Mouse (Mus musculus): ENCODE data around the gene Shisa5. TPM values are rescaled to one million over a fixed set of nuclear protein-coding genes. Genes with fewer than 3 reads are reported as not detected.

Gene Shisa5
- 758 and 915 TPM in 2 replicates for polyA plus RNA-seq (2012; rRNA removed)

DNA sequence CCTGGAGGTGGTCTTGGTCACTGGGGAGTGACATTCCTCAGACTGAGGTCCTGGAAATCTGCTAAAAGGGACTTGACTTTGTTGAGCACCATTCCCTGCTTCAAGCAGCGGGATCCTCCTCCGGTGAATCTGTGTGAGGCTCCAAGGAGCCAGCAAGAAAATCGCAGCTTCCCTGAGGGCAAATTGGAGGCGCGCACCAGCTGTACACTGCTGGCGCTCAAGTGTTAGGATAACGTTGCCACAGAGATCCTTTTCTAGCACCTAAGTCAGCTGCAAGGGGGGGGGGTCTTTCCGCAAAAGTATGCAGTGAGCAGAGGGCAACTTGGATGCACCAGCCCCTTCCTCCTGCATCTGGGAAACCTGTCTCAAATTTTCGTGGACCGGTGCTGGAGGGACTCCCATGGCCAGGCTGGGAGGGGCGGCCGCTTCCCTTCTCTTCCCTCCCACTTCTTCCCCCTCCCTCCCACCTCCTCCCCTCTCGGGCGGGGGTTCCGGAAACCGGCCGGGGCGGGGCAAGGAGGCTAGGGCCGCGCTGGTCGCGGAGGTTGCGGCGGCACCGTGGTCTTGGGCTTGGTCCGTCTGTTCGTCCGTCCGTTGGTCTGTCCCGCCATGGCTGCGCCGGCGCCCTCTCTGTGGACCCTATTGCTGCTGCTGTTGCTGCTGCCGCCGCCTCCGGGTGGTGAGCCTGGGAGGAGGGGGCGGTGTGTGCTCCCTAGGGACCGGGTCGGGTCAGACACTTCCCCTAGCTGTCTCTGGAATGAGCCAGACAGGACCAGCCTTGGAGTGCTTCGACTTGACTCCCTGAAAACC is at the start of gene Shisa5:
Shisa5 (plus strand) TSS at position 480 of the 810 bp plus-strand sequence.

DNA sequence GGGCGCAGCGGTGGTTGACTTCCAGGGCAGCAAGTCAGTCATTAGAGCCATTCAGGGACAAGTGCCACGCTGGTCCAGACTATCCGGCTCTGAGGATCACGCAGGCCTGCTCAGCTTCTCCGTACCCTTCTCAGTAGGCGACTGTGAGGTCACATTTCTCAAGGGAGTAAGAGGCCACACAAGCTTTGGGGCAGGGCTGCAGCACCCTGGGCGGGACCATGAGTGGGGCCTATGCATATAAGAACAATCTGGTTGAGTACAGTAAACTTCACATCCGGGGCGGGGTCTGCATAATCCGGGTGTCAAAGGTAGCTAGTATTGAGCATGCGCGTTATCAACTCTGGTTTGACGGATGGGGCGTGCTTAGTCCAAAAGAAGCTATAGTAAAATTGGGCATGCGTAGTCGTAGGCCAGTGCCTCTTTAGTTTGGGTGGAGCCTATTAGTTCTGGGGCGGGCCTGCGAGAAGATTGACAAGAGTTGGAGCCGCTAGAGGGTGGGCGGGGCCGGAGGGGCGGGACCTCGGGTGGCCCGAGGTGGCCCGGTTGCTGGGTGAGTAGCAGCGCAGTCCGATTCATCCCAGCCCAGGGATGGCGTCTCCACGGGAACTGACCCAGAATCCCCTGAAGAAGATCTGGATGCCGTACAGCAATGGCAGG is 46.8 kb upstream of the Shisa5 start, which contains the start of gene Pfkfb4:
Pfkfb4 (plus strand) TSS at position 351 of the 657 bp plus-strand sequence.

GRCm38 (mm10) chr9:109059136-109059903 is 21.0 kb downstream of the Shisa5 start, which contains the start of gene Trex1:
TSS of gene Trex1 (minus strand) at chr9:109059734.

DNA sequence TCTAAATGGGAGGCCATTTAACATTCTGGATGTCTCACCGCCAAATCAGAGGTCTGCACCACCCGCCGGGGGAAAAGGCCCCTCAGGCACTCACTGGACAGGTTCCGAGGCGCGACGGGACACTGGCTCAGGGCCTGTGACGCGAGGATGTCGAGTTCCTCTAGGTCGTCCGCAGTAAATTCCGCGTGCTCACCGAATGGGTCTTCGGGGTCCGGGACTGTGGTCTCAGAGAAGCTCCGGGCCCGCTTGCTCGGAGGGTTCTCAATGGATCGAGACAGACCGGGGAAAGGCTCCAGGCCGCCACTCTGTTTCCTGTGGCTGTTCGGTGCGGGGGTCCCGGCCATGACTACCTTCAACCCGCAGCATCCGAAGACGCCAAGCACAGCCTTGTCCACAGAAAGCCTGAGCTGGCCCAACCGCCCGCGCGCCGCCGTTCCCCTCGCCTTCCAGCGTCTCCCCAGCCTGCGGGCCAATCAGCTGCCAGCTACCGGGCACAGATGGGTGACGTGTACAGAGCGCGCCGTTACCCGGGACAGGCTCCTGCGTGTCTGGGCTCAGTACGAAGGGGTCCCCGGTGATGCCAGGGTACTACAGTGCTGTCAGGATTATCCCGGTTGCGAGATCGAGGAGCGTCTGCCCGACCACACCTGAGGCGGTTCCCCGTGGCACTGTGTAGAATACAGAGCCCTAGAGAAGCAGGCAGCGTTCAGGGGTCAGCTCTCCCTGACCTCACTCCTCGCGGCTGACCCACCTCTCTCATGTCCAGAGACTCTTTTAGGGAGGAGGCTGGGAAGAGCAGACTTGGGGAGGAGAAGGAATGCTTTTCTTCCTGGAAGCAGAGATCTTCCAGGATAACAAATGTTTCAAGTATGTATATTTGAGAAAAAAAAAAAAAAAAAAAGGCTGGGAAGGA is 35.6 kb downstream of the Shisa5 start, which contains the start of gene Atrip:
Atrip (minus strand) TSS at position 464 of the 913 bp plus-strand sequence.

GRCm38 (mm10) chr9:109082124-109082800 is 43.9 kb downstream of the Shisa5 start, which contains the start of the genes Ccdc51 and Tma7:
TSS of gene Ccdc51 (plus strand) at chr9:109082493.
TSS of gene Tma7 (minus strand) at chr9:109082587.

DNA sequence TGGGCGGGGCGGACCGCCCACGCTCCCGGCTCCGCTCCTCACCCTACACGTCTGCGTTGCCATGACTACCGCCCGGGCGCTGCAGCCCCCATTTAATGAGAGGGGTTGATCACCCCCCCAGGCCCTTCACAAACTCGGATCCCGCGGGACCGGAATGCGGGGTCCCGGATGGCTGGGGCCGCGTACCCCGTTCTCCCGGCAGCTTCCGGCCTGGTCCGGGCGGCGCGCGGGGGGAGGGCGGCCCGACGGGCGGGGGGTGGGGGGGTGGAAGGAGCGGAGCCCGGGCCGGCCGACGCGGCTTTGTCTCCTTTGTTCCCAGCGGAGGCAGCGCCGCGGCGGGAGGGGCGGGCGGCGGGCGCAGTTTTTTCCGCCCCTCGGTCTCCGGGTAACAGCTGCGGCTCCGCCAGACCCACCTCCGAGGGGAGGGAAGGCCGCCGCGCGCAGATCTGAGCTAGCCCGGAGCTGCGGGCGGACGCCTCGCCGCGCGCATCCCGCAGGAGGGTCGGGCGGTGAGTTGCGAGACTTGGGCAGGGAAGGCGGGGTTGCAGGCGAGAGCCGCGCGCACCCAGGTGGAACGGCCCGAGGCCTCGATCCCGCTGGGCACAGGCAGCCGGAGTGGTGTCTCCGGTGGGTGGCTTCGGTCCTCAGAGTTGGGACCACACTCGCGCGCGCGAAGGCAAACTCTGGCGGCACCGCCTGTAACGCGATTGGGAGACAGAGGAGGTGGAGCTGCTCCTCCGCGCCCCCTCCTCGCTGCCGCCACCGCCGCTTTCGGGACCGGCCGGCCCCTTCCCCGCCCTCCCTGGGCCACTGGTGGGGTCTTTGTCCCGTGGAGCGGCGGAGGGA is 57.0 kb downstream of the Shisa5 start, which contains the start of gene Plxnb1:
Plxnb1 (plus strand) TSS at position 253 of the 846 bp plus-strand sequence.

Other genes starting within 250 kb of the Shisa5 start
- 28.1 and 30.3 TPM in 2 replicates for gene Nckipsd, start 230.2 kb upstream of the Shisa5 start, polyA plus RNA-seq (2012; rRNA removed)
- gene Celsr3, start 212.2 kb upstream of the Shisa5 start, polyA plus RNA-seq (2012; rRNA removed), result 2.1 and 2.3 TPM in 2 replicates
- 7.2 and 11.9 TPM in 2 replicates for gene Slc26a6, start 185.3 kb upstream of the Shisa5 start, polyA plus RNA-seq (2012; rRNA removed)
- not detected in 2 replicates for gene Tmem89, start 123.9 kb upstream of the Shisa5 start, polyA plus RNA-seq (2012; rRNA removed)
- gene Uqcrc1, start 101.9 kb upstream of the Shisa5 start, polyA plus RNA-seq (2012; rRNA removed), result 840 and 874 TPM in 2 replicates
- gene Col7a1, start 85.0 kb upstream of the Shisa5 start, polyA plus RNA-seq (2012; rRNA removed), result 0.58 and 4.1 TPM in 2 replicates
- gene Ucn2, start 52.6 kb upstream of the Shisa5 start, polyA plus RNA-seq (2012; rRNA removed), result 0.13 and 0.16 TPM in 2 replicates
- gene Pfkfb4, start 46.8 kb upstream of the Shisa5 start, polyA plus RNA-seq (2012; rRNA removed), result 31.5 and 46.8 TPM in 2 replicates
- 59.2 and 60.5 TPM in 2 replicates for gene Trex1, start 21.2 kb downstream of the Shisa5 start, polyA plus RNA-seq (2012; rRNA removed)
- 16.6 and 17.8 TPM in 2 replicates for gene Atrip, start 35.6 kb downstream of the Shisa5 start, polyA plus RNA-seq (2012; rRNA removed)
- 10.4 and 11.4 TPM in 2 replicates for gene Ccdc51, start 43.9 kb downstream of the Shisa5 start, polyA plus RNA-seq (2012; rRNA removed)
- 9.9 and 17.1 TPM in 2 replicates for gene Tma7, start 44.0 kb downstream of the Shisa5 start, polyA plus RNA-seq (2012; rRNA removed)
- 8.2 and 8.6 TPM in 2 replicates for gene Plxnb1, start 56.8 kb downstream of the Shisa5 start, polyA plus RNA-seq (2012; rRNA removed)
- gene Fbxw21, start 123.5 kb downstream of the Shisa5 start, polyA plus RNA-seq (2012; rRNA removed), result not detected in 2 replicates
- gene Fbxw13, start 157.4 kb downstream of the Shisa5 start, polyA plus RNA-seq (2012; rRNA removed), result not detected in 2 replicates
- gene Fbxw20, start 196.2 kb downstream of the Shisa5 start, polyA plus RNA-seq (2012; rRNA removed), result not detected in 2 replicates
- not detected in 2 replicates for gene Fbxw14, start 249.1 kb downstream of the Shisa5 start, polyA plus RNA-seq (2012; rRNA removed)

All from colon, adult 2 months (tissue).